ENCODE assay signal across 7 mouse cellular contexts in the genomic region with DNA sequence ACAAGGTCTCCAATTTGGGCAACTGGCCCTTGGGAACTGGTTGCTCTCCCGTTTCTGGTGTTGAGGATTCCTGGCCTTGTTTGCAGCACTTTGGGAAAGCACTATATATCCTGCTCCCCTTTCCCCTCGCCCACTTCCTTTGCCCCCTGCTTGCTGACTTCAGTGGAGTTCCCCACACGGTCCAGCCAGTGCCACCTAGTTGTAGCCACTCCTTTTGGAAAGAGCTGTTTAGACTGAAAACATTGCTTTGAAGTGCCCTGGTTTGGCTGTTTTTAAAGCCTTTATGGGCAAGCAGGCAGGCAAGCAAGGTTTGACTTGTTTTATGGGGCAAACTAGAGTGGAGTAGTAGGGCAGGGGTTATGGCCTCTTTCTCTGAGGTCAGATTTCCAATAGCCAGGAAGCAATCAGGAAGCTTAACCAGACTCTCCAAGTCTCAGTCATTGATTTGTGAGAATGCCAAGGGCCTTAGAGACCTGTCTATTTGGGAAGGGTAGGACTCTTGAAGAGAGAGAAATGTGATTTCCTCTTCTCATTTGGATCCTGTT. TPM values are rescaled to one million over a fixed set of nuclear protein-coding genes. Genes with fewer than 3 reads are reported as not detected.
DNase-seq lines count a peak whose midpoint lies in the region; ATAC-seq and TF ChIP-seq lines count a peak whose summit lies in the region.

No protein-coding gene starts in this region.

- ATAC-seq in heart, embryonic 15.5 days (replicated peaks; ENCODE audit: insufficient number of reproducible peaks, insufficient read depth, low FRiP score, low read depth): no peak
- no peak for ATAC-seq in limb, embryonic 14.5 days (ENCODE audit: low FRiP score, low read depth)
- ATAC-seq in stomach, embryonic 14.5 days (ENCODE audit: insufficient number of reproducible peaks, insufficient read depth, low FRiP score, low read depth): no peak

- no peak for TF ChIP-seq POLR2A in limb, embryonic 14.5 days (IDR thresholded peaks at IDR 0.05; ENCODE audit: borderline replicate concordance, extremely low read depth, insufficient read depth, insufficient read length)

- H3K27ac ChIP-seq in heart, embryonic 15.5 days: peak overlapping the region; percentile 95
- no peak overlapping the region for H3K27ac ChIP-seq in limb, embryonic 14.5 days (replicated peaks; ENCODE audit: low read depth, low read length)
- peak overlapping the region; percentile 4; the same call in 1 of the 2 replicates for H3K27ac ChIP-seq in stomach, embryonic 14.5 days (ENCODE audit: low read length)

- H3K79me3 ChIP-seq in C2C12 (ENCODE audit: low read depth): peaks cover 61% of the 10 kb centered on the region

- H3K9ac ChIP-seq in heart, embryonic 15.5 days: peak overlapping the region; percentile 88
- H3K9ac ChIP-seq in limb, embryonic 14.5 days (ENCODE audit: low read depth, low read length, severe bottlenecking): peak overlapping the region; percentile 82
- H3K9ac ChIP-seq in stomach, embryonic 14.5 days (replicated peaks; ENCODE audit: low read depth, low read length): peak overlapping the region; percentile 86

- 10% methylated on average over 3 of the region's 3 CpGs for WGBS in heart, embryonic 15.5 days
- WGBS in limb, embryonic 14.5 days: 11% methylated on average over 3 of the region's 3 CpGs
- WGBS in stomach, embryonic 14.5 days: 5% methylated on average over 3 of the region's 3 CpGs

- peaks cover 45% of the 10 kb centered on the region for H3K4me1 ChIP-seq in heart, embryonic 15.5 days (replicated peaks)
- H3K4me1 ChIP-seq in limb, embryonic 14.5 days (ENCODE audit: control insufficient read depth, insufficient read depth, low read length): peaks cover 37% of the 10 kb centered on the region
- peaks cover 28% of the 10 kb centered on the region for H3K4me1 ChIP-seq in stomach, embryonic 14.5 days (ENCODE audit: control insufficient read depth, insufficient read depth, low read length)

- TF ChIP-seq CTCF in C2C12 (IDR thresholded peaks at IDR 0.05; ENCODE audit: control insufficient read depth, insufficient read depth, insufficient read length): no peak

- H3K4me3 ChIP-seq in C2C12 (ENCODE audit: insufficient read depth, poor library complexity, severe bottlenecking): peak overlapping the region; percentile 91
- H3K4me3 ChIP-seq in heart, embryonic 15.5 days: peak overlapping the region; percentile 71
- H3K4me3 ChIP-seq in limb, embryonic 14.5 days (replicated peaks; ENCODE audit: low read length): peak overlapping the region; percentile 64
- peak overlapping the region; percentile 74 for H3K4me3 ChIP-seq in stomach, embryonic 14.5 days (ENCODE audit: low read depth, low read length)

- H3K36me3 ChIP-seq in C2C12 (ENCODE audit: control insufficient read depth, insufficient read depth): peaks cover 12% of the 10 kb centered on the region
- H3K36me3 ChIP-seq in heart, embryonic 15.5 days: no peaks in the 10 kb centered on the region
- no peaks in the 10 kb centered on the region for H3K36me3 ChIP-seq in limb, embryonic 14.5 days (ENCODE audit: control insufficient read depth, insufficient read depth, low read length)
- H3K36me3 ChIP-seq in stomach, embryonic 14.5 days (ENCODE audit: control insufficient read depth, insufficient read depth, low read length): no peaks in the 10 kb centered on the region

- H3K79me2 ChIP-seq in C2C12 (ENCODE audit: control insufficient read depth, insufficient read depth): peaks cover 72% of the 10 kb centered on the region

- peak; percentile 29 for DNase-seq in Muller cell, postnatal 12 days (ENCODE audit: inconsistent ontology term)
- DNase-seq in limb, embryonic 14.5 days (ENCODE audit: low spot score): no peak
- no peak for DNase-seq in spleen, postnatal 36 days (ENCODE audit: low spot score in 2 of 2)
- no peak for DNase-seq in thymus, postnatal 4 days

- H3K9me3 ChIP-seq in heart, embryonic 15.5 days (replicated peaks): no peaks in the 10 kb centered on the region
- H3K9me3 ChIP-seq in limb, embryonic 14.5 days (ENCODE audit: control insufficient read depth, low read length): no peaks in the 10 kb centered on the region
- no peaks in the 10 kb centered on the region for H3K9me3 ChIP-seq in stomach, embryonic 14.5 days (ENCODE audit: control insufficient read depth, low read depth, low read length)

- peak overlapping the region; percentile 72 for H3K4me2 ChIP-seq in heart, embryonic 15.5 days
- H3K4me2 ChIP-seq in limb, embryonic 14.5 days (replicated peaks; ENCODE audit: low read depth, low read length, severe bottlenecking): peak overlapping the region; percentile 85
- peak overlapping the region; percentile 93 for H3K4me2 ChIP-seq in stomach, embryonic 14.5 days (replicated peaks; ENCODE audit: low read depth, low read length)

- H3ac ChIP-seq in C2C12 (ENCODE audit: control insufficient read depth, insufficient read length, low read depth): peak overlapping the region; percentile 91

- H3K27me3 ChIP-seq in C2C12 (ENCODE audit: control insufficient read depth, insufficient read depth, insufficient read length): no peaks in the 10 kb centered on the region
- H3K27me3 ChIP-seq in heart, embryonic 15.5 days: no peaks in the 10 kb centered on the region
- H3K27me3 ChIP-seq in limb, embryonic 14.5 days (ENCODE audit: control insufficient read depth, insufficient read depth, low read length): no peaks in the 10 kb centered on the region
- no peaks in the 10 kb centered on the region for H3K27me3 ChIP-seq in stomach, embryonic 14.5 days (ENCODE audit: control insufficient read depth, insufficient read depth, low read length)

TF ChIP-seq in C2C12, 6 proteins besides CTCF, POLR2A, EP300 and RAD21:
- TF ChIP-seq MAX (IDR thresholded peaks at IDR 0.05): no peak
- TF ChIP-seq CEBPB (IDR thresholded peaks at IDR 0.05; ENCODE audit: low read depth): no peak
- TF ChIP-seq FOSL1 (IDR thresholded peaks at IDR 0.05; ENCODE audit: insufficient read depth, low read length, poor library complexity, severe bottlenecking): no peak
- no peak for TF ChIP-seq MYOG (IDR thresholded peaks at IDR 0.05; ENCODE audit: control insufficient read depth, extremely low read depth, insufficient read length)
- TF ChIP-seq MYOD1 (IDR thresholded peaks at IDR 0.05; ENCODE audit: control insufficient read depth, insufficient read length, low read depth): no peak
- TF ChIP-seq USF1 (IDR thresholded peaks at IDR 0.05; ENCODE audit: low read depth): no peak

RNA-seq across cellular contexts. Expression of gene Mprip, which starts 2.7 kb away (rescaled TPM):
- polyA plus RNA-seq in C2C12 (2012; fragmentation: generic; extraction: Trizol): 257 TPM
- 51.1 and 67.3 TPM in 2 replicates for polyA plus RNA-seq in heart, embryonic 15.5 days (2015; fragmentation: Nextera tagmentation; extraction: Ambion mirVana)
- 122 and 128 TPM in 2 replicates for polyA plus RNA-seq in limb, embryonic 14.5 days (2012; rRNA removed)
- polyA plus RNA-seq in limb, embryonic 14.5 days (2014; fragmentation: Nextera tagmentation; extraction: Ambion mirVana): 87.1 and 99.6 TPM in 2 replicates
- 68.8 and 69.1 TPM in 2 replicates for polyA plus RNA-seq in stomach, embryonic 14.5 days (2014; fragmentation: Nextera tagmentation; extraction: Ambion mirVana)
